Mouse (Mus musculus) embryonic fibroblast, embryonic 13.5 days (primary cell): ENCODE measurements around the gene Epha8.

ENCODE experiments used
- CTCF ChIP-seq: IDR thresholded peaks from 2 replicates; pipeline ENCODE4 v1.5.1; 2011; ENCODE audit warnings: mild to moderate bottlenecking, control low read depth, low read length, moderate library complexity, borderline replicate concordance; ENCODE audit not compliant: insufficient read depth
- POLR2A ChIP-seq: IDR thresholded peaks from 2 replicates; pipeline ENCODE4 v1.6.1; 2011; ENCODE audit warnings: low read depth, mild to moderate bottlenecking, control low read depth, low read length, moderate library complexity

- TF ChIP-seq CTCF (peak; percentile 70), POLR2A (no peak)
Measured at GRCm38 (mm10) chr4:136981347-136981746, 24.7 kb upstream of the Epha8 start.
